Mouse (Mus musculus): Measurements from ENCODE around the gene Pheta1. TPM values are rescaled to one million over a fixed set of nuclear protein-coding genes. Genes with fewer than 3 reads are reported as not detected.

Pheta1 gene
- total and polyA plus RNA-seq, 3 experiments: 8.1 to 8.8 TPM; not detected in 1

DNA sequence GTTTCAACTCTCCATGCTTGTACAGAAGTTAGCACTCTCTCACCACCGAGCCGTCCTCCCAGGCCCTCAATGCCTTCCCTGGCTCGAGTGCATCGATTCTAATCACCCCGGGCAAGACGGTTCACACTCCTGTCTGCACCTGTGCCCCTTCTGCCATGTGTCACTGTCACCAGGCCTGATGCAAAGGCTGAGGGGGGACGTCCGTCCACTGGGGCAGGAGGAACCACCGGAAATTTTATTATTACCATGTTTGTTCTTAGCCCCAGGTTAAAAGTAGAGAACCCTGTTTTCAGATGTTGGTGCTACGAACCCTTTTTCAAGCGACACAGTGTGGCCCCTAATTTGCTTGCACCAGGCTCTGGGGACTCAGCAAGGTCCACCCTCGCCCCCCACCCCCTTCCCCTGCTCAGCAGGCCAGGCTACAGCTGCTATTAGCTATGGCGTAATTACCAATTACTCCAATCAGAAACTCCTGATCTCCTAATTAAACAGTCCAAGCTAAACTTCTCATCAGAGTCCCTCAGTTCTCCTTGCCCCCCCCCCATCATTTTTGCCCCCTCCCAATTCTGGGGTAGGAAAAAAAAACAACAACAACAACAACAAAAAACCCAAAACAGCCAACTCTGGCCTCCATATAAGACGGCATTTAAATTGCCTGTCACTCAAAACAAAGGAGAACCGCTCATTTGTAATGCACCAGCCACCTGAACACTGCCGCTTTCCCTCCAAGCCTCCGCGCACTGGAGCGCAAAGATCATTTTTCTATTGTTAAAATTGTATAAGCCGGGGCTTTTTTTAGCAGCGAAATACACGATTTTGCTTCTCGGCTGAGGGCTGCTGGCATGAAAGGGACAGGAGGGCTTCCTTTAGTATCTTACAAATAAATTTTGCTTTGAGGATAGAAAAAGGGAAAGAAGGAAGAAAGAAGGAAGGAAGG lies 54.3 kb downstream of the Pheta1 start:
- Histone ChIP-seq H3K4me3 (ENCODE audit: control insufficient read depth in 1 of 2, insufficient read depth in 1 of 2, low read depth in 2 of 2, low read length in 2 of 2) (no peak overlapping the region), H3K79me2 (ENCODE audit: control insufficient read depth, insufficient read depth, low read length, poor library complexity) (no peaks in the 10 kb centered on the region), H3K9ac (ENCODE audit: control insufficient read depth, low read depth, low read length, poor library complexity, severe bottlenecking) (no peak overlapping the region), H3K27ac (ENCODE audit: control insufficient read depth, low read depth, low read length) (no peak overlapping the region), H3K36me3 (ENCODE audit: control insufficient read depth in 1 of 2, insufficient read depth in 2 of 2, low read length in 2 of 2) (no peaks in the 10 kb centered on the region), H3K4me1 (ENCODE audit: control insufficient read depth in 1 of 2, insufficient read depth in 2 of 2, low read length in 2 of 2) (no peaks in the 10 kb centered on the region), H3K9me3 (replicated peaks; ENCODE audit: insufficient read depth, low read length) (no peaks in the 10 kb centered on the region), H3K27me3 (ENCODE audit: control insufficient read depth in 1 of 2, insufficient read depth in 2 of 2, low read length in 2 of 2) (no peaks in the 10 kb centered on the region)
- TF ChIP-seq HCFC1 (IDR thresholded peaks at IDR 0.05; ENCODE audit: low read depth, low read length) (no peak), RCOR1 (IDR thresholded peaks at IDR 0.05; ENCODE audit: low read depth, low read length) (no peak), CHD2 (IDR thresholded peaks at IDR 0.05; ENCODE audit: low read length) (no peak), TAL1 (IDR thresholded peaks at IDR 0.05; ENCODE audit: low read length) (no peak), MAZ (IDR thresholded peaks at IDR 0.05; ENCODE audit: low read depth, low read length) (no peak), USF2 (IDR thresholded peaks at IDR 0.05; ENCODE audit: borderline replicate concordance in 1 of 2, insufficient read depth in 1 of 2, low read depth in 1 of 2, low read length in 2 of 2) (no peak), TBP (IDR thresholded peaks at IDR 0.05; ENCODE audit: low read depth, low read length) (no peak), MYB (IDR thresholded peaks at IDR 0.05; ENCODE audit: low read depth, low read length) (no peak), RAD21 (IDR thresholded peaks at IDR 0.05; ENCODE audit: low read depth, low read length) (no peak), POLR2AphosphoS5 (IDR thresholded peaks at IDR 0.05; ENCODE audit: borderline replicate concordance, low read depth, low read length) (no peak), ZC3H11A (IDR thresholded peaks at IDR 0.05; ENCODE audit: low read depth, low read length) (no peak), MEF2A (IDR thresholded peaks at IDR 0.05; ENCODE audit: extremely low read depth, insufficient replicate concordance, low read depth, low read length, poor library complexity, severe bottlenecking) (no peak), MXI1 (IDR thresholded peaks at IDR 0.05; ENCODE audit: low read depth, low read length) (no peak), UBTF (IDR thresholded peaks at IDR 0.05; ENCODE audit: borderline replicate concordance, insufficient read depth, low read depth, low read length) (no peak), ETS1 (IDR thresholded peaks at IDR 0.05; ENCODE audit: low read depth, low read length) (no peak), ELF1 (IDR thresholded peaks at IDR 0.05; ENCODE audit: low read depth, low read length) (no peak), SIN3A (IDR thresholded peaks at IDR 0.05; ENCODE audit: low read length) (no peak), KAT2A (conservative IDR thresholded peaks at IDR 0.05; ENCODE audit: low read depth, low read length) (no peak), ZMIZ1 (IDR thresholded peaks at IDR 0.05; ENCODE audit: low read depth, low read length) (no peak), POLR2AphosphoS2 (IDR thresholded peaks at IDR 0.05; ENCODE audit: low read length) (no peak)
- no peak for DNase-seq (ENCODE audit: low read depth, low spot score)

Other genes with a start within 250 kb of the Pheta1 start
- 2.6 and 2.8 TPM in 2 replicates for gene Acad12, start 230.0 kb upstream of the Pheta1 start, total RNA-seq (2012; rRNA removed)
- gene Acad12, start 230.0 kb upstream of the Pheta1 start, polyA plus RNA-seq (2012; ENCODE audit: insufficient read depth in 1 of 2, insufficient read length in 2 of 2, low read depth in 1 of 2, low replicate concordance in 2 of 2, missing spikeins in 1 of 2): 1 to 10 TPM in 1 of 2 experiments, not detected in 1; 6.4 TPM
- 4.3 and 4.4 TPM in 2 replicates for gene Acad10, start 188.5 kb upstream of the Pheta1 start, total RNA-seq (2012; rRNA removed)
- gene Acad10, start 188.5 kb upstream of the Pheta1 start, polyA plus RNA-seq (2012; ENCODE audit: insufficient read depth in 1 of 2, insufficient read length in 2 of 2, low read depth in 1 of 2, low replicate concordance in 2 of 2, missing spikeins in 1 of 2): 1 to 10 TPM in 1 of 2 experiments, not detected in 1; 5.9 TPM
- 37.2 and 42.4 TPM in 2 replicates for gene Brap, start 188.4 kb upstream of the Pheta1 start, total RNA-seq (2012; rRNA removed)
- gene Brap, start 188.4 kb upstream of the Pheta1 start, polyA plus RNA-seq (2012; ENCODE audit: insufficient read depth in 1 of 2, insufficient read length in 2 of 2, low read depth in 1 of 2, low replicate concordance in 2 of 2, missing spikeins in 1 of 2): 100 to 1,000 TPM in 1 of 2 experiments, 10 to 100 TPM in 1; 40.3 to 176 TPM
- 16.3 and 18.5 TPM in 2 replicates for gene Atxn2, start 137.6 kb upstream of the Pheta1 start, total RNA-seq (2012; rRNA removed)
- 100 to 1,000 TPM in 1 of 2 experiments, 10 to 100 TPM in 1; 85.4 to 476 TPM for gene Atxn2, start 137.6 kb upstream of the Pheta1 start, polyA plus RNA-seq (2012; ENCODE audit: insufficient read depth in 1 of 2, insufficient read length in 2 of 2, low read depth in 1 of 2, low replicate concordance in 2 of 2, missing spikeins in 1 of 2)
- 14.0 and 18.1 TPM in 2 replicates for gene Sh2b3, start 11.3 kb upstream of the Pheta1 start, total RNA-seq (2012; rRNA removed)
- 10 to 100 TPM in 1 of 2 experiments, not detected in 1; 43.2 TPM for gene Sh2b3, start 11.3 kb upstream of the Pheta1 start, polyA plus RNA-seq (2012; ENCODE audit: insufficient read depth in 1 of 2, insufficient read length in 2 of 2, low read depth in 1 of 2, low replicate concordance in 2 of 2, missing spikeins in 1 of 2)
- 1.2 and 1.4 TPM in 2 replicates for gene Cux2, start 201.1 kb downstream of the Pheta1 start, total RNA-seq (2012; rRNA removed)
- gene Cux2, start 201.1 kb downstream of the Pheta1 start, polyA plus RNA-seq (2012; ENCODE audit: insufficient read depth in 1 of 2, insufficient read length in 2 of 2, low read depth in 1 of 2, low replicate concordance in 2 of 2, missing spikeins in 1 of 2): 1 to 10 TPM in 1 of 2 experiments, not detected in 1; 3.5 TPM